Mouse (Mus musculus): Measurements from ENCODE around the gene Neil3. TPM values are rescaled to one million over a fixed set of nuclear protein-coding genes. Genes with fewer than 3 reads are reported as not detected.

Gene Neil3
- polyA plus RNA-seq, 1 experiment: 11.7 TPM

GRCm38 (mm10) chr8:53623425-53623824 lies 15.4 kb downstream of the Neil3 start:
- Histone ChIP-seq H3K9me3 (replicated peaks; ENCODE audit: control insufficient read depth, insufficient read depth, low read length, poor library complexity, severe bottlenecking) (no peaks in the 10 kb centered on the region), H3K4me1 (ENCODE audit: control insufficient read depth, insufficient read depth, low read length) (no peaks in the 10 kb centered on the region), H3K27ac (ENCODE audit: insufficient read depth, low read length) (no peak overlapping the region), H3K27me3 (ENCODE audit: control insufficient read depth, insufficient read depth, low read length, poor library complexity, severe bottlenecking) (no peaks in the 10 kb centered on the region), H3K4me3 (ENCODE audit: low read depth, low read length) (no peak overlapping the region), H3K9ac (ENCODE audit: low read depth, poor library complexity, severe bottlenecking) (no peak overlapping the region), H3K36me3 (ENCODE audit: control insufficient read depth, insufficient read depth, low read length, poor library complexity, severe bottlenecking) (no peaks in the 10 kb centered on the region)
- TF ChIP-seq POLR2A (IDR thresholded peaks at IDR 0.05; ENCODE audit: insufficient read depth, low read length) (no peak), EP300 (IDR thresholded peaks at IDR 0.05; ENCODE audit: insufficient read depth, low read depth, low read length) (no peak), CTCF (IDR thresholded peaks at IDR 0.05; ENCODE audit: low read depth, low read length) (no peak)

- Histone ChIP-seq H3K27me3 (ENCODE audit: control insufficient read depth, insufficient read depth, low read length, poor library complexity, severe bottlenecking) (no peaks in the 10 kb centered on the region), H3K36me3 (ENCODE audit: control insufficient read depth, insufficient read depth, low read length, poor library complexity, severe bottlenecking) (no peaks in the 10 kb centered on the region), H3K4me3 (ENCODE audit: low read depth, low read length) (no peak overlapping the region), H3K9me3 (replicated peaks; ENCODE audit: control insufficient read depth, insufficient read depth, low read length, poor library complexity, severe bottlenecking) (no peaks in the 10 kb centered on the region), H3K27ac (ENCODE audit: insufficient read depth, low read length) (no peak overlapping the region), H3K9ac (ENCODE audit: low read depth, poor library complexity, severe bottlenecking) (no peak overlapping the region), H3K4me1 (ENCODE audit: control insufficient read depth, insufficient read depth, low read length) (no peaks in the 10 kb centered on the region)
- TF ChIP-seq POLR2A (IDR thresholded peaks at IDR 0.05; ENCODE audit: insufficient read depth, low read length) (no peak), CTCF (IDR thresholded peaks at IDR 0.05; ENCODE audit: low read depth, low read length) (no peak), EP300 (IDR thresholded peaks at IDR 0.05; ENCODE audit: insufficient read depth, low read depth, low read length) (no peak)
Observed at GRCm38 (mm10) chr8:53619196-53619595, 19.7 kb downstream of the Neil3 start.

GRCm38 (mm10) chr8:53614288-53614646 lies 24.6 kb downstream of the Neil3 start:
- H3K27me3 ChIP-seq (ENCODE audit: control insufficient read depth, insufficient read depth, low read length, poor library complexity, severe bottlenecking): no peaks in the 10 kb centered on the region

GRCm38 (mm10) chr8:53613577-53614287 lies 25.1 kb downstream of the Neil3 start:
- H3K4me3 ChIP-seq (ENCODE audit: low read depth, low read length): no peak overlapping the region
- H3K9ac ChIP-seq (ENCODE audit: low read depth, poor library complexity, severe bottlenecking): no peak overlapping the region
- TF ChIP-seq EP300 (IDR thresholded peaks at IDR 0.05; ENCODE audit: insufficient read depth, low read depth, low read length) (no peak), CTCF (IDR thresholded peaks at IDR 0.05; ENCODE audit: low read depth, low read length) (no peak), POLR2A (IDR thresholded peaks at IDR 0.05; ENCODE audit: insufficient read depth, low read length) (no peak)
- peaks cover 12% of the 10 kb centered on the region for H3K9me3 ChIP-seq (replicated peaks; ENCODE audit: control insufficient read depth, insufficient read depth, low read length, poor library complexity, severe bottlenecking)
- no peak overlapping the region for H3K27ac ChIP-seq (ENCODE audit: insufficient read depth, low read length)
- H3K36me3 ChIP-seq (ENCODE audit: control insufficient read depth, insufficient read depth, low read length, poor library complexity, severe bottlenecking): no peaks in the 10 kb centered on the region
- H3K4me1 ChIP-seq (ENCODE audit: control insufficient read depth, insufficient read depth, low read length): no peaks in the 10 kb centered on the region
- H3K27me3 ChIP-seq (ENCODE audit: control insufficient read depth, insufficient read depth, low read length, poor library complexity, severe bottlenecking): no peaks in the 10 kb centered on the region

More at GRCm38 (mm10) chr8:53614288-53614646, 24.6 kb downstream of the Neil3 start:
- Histone ChIP-seq H3K4me3 (ENCODE audit: low read depth, low read length) (no peak overlapping the region), H3K36me3 (ENCODE audit: control insufficient read depth, insufficient read depth, low read length, poor library complexity, severe bottlenecking) (no peaks in the 10 kb centered on the region), H3K9me3 (replicated peaks; ENCODE audit: control insufficient read depth, insufficient read depth, low read length, poor library complexity, severe bottlenecking) (peaks cover 12% of the 10 kb centered on the region), H3K4me1 (ENCODE audit: control insufficient read depth, insufficient read depth, low read length) (no peaks in the 10 kb centered on the region), H3K9ac (ENCODE audit: low read depth, poor library complexity, severe bottlenecking) (no peak overlapping the region), H3K27ac (ENCODE audit: insufficient read depth, low read length) (no peak overlapping the region)
- TF ChIP-seq EP300 (IDR thresholded peaks at IDR 0.05; ENCODE audit: insufficient read depth, low read depth, low read length) (no peak), POLR2A (IDR thresholded peaks at IDR 0.05; ENCODE audit: insufficient read depth, low read length) (no peak), CTCF (IDR thresholded peaks at IDR 0.05; ENCODE audit: low read depth, low read length) (no peak)

GRCm38 (mm10) chr8:53612297-53612696 lies 26.6 kb downstream of the Neil3 start:
- Histone ChIP-seq H3K9ac (ENCODE audit: low read depth, poor library complexity, severe bottlenecking) (no peak overlapping the region), H3K4me1 (ENCODE audit: control insufficient read depth, insufficient read depth, low read length) (no peaks in the 10 kb centered on the region), H3K36me3 (ENCODE audit: control insufficient read depth, insufficient read depth, low read length, poor library complexity, severe bottlenecking) (no peaks in the 10 kb centered on the region), H3K9me3 (replicated peaks; ENCODE audit: control insufficient read depth, insufficient read depth, low read length, poor library complexity, severe bottlenecking) (peaks cover 12% of the 10 kb centered on the region), H3K27me3 (ENCODE audit: control insufficient read depth, insufficient read depth, low read length, poor library complexity, severe bottlenecking) (no peaks in the 10 kb centered on the region), H3K27ac (ENCODE audit: insufficient read depth, low read length) (no peak overlapping the region), H3K4me3 (ENCODE audit: low read depth, low read length) (no peak overlapping the region)
- TF ChIP-seq POLR2A (IDR thresholded peaks at IDR 0.05; ENCODE audit: insufficient read depth, low read length): no peak
- TF ChIP-seq EP300 (IDR thresholded peaks at IDR 0.05; ENCODE audit: insufficient read depth, low read depth, low read length): no peak
- TF ChIP-seq CTCF (IDR thresholded peaks at IDR 0.05; ENCODE audit: low read depth, low read length): peak; percentile 35

GRCm38 (mm10) chr8:53607040-53607439 lies 31.8 kb downstream of the Neil3 start:
- Histone ChIP-seq H3K4me1 (ENCODE audit: control insufficient read depth, insufficient read depth, low read length) (no peaks in the 10 kb centered on the region), H3K36me3 (ENCODE audit: control insufficient read depth, insufficient read depth, low read length, poor library complexity, severe bottlenecking) (no peaks in the 10 kb centered on the region), H3K9me3 (replicated peaks; ENCODE audit: control insufficient read depth, insufficient read depth, low read length, poor library complexity, severe bottlenecking) (peaks cover 12% of the 10 kb centered on the region), H3K4me3 (ENCODE audit: low read depth, low read length) (no peak overlapping the region), H3K27ac (ENCODE audit: insufficient read depth, low read length) (no peak overlapping the region), H3K9ac (ENCODE audit: low read depth, poor library complexity, severe bottlenecking) (no peak overlapping the region), H3K27me3 (ENCODE audit: control insufficient read depth, insufficient read depth, low read length, poor library complexity, severe bottlenecking) (no peaks in the 10 kb centered on the region)
- TF ChIP-seq CTCF (IDR thresholded peaks at IDR 0.05; ENCODE audit: low read depth, low read length) (peak; percentile 48), EP300 (IDR thresholded peaks at IDR 0.05; ENCODE audit: insufficient read depth, low read depth, low read length) (no peak), POLR2A (IDR thresholded peaks at IDR 0.05; ENCODE audit: insufficient read depth, low read length) (no peak)
